Mouse (Mus musculus) forebrain, embryonic 11.5 days (tissue): ENCODE measurements around the gene Aanat. TPM values are rescaled to one million over a fixed set of nuclear protein-coding genes. Genes with fewer than 3 reads are reported as not detected.

ENCODE experiments used
- ATAC-seq: fragments of 200-750 bp; cut with Nextera tagmentation; replicated peaks from 2 replicates; pipeline ENCODE4 v1.8.0; 2017; ENCODE audit warnings: moderate TSS enrichment; ENCODE audit not compliant: low FRiP score
- DNase-seq: peaks from one replicate; pipeline ENCODE4 v3.0.0-alpha.2; 2017; ENCODE audit warnings: low spot score
- H3K27ac ChIP-seq: fragments of 300-500 bp; sonication (generic); 2 replicates; pipeline ENCODE4 v1.5.1; 2014; ENCODE audit warnings: low read depth, low read length
- H3K27me3 ChIP-seq: fragments of 300-500 bp; sonication (generic); 2 replicates; pipeline ENCODE4 v1.6.1; 2014; ENCODE audit warnings: mild to moderate bottlenecking, low read length, mixed read lengths; ENCODE audit not compliant: control insufficient read depth, insufficient read depth
- H3K36me3 ChIP-seq: fragments of 300-500 bp; sonication (generic); 2 replicates; pipeline ENCODE4 v1.6.1; 2014; ENCODE audit warnings: mild to moderate bottlenecking, low read length, moderate library complexity, mixed read lengths; ENCODE audit not compliant: control insufficient read depth, insufficient read depth
- H3K4me1 ChIP-seq: fragments of 300-500 bp; sonication (generic); replicated peaks from 2 replicates; pipeline ENCODE4 v1.6.1; 2014; ENCODE audit warnings: low read length, mixed read lengths; ENCODE audit not compliant: control insufficient read depth, insufficient read depth
- H3K4me2 ChIP-seq: fragments of 300-500 bp; sonication (generic); 2 replicates; pipeline ENCODE4 v1.6.1; 2014; ENCODE audit warnings: low read depth, mild to moderate bottlenecking, low read length, moderate library complexity, mixed read lengths; ENCODE audit not compliant: severe bottlenecking
- H3K4me3 ChIP-seq: fragments of 300-500 bp; sonication (generic); 2 replicates; pipeline ENCODE4 v1.5.1; 2014; ENCODE audit warnings: low read depth, low read length
- H3K9ac ChIP-seq: fragments of 300-500 bp; sonication (generic); 2 replicates; pipeline ENCODE4 v1.6.1; 2014; ENCODE audit warnings: low read length
- H3K9me3 ChIP-seq: fragments of 300-500 bp; sonication (generic); 2 replicates; pipeline ENCODE4 v1.6.1; 2016; ENCODE audit warnings: low read length, mixed read lengths; ENCODE audit not compliant: control insufficient read depth
- WGBS: fragments of 180-500 bp; shearing (Covaris S2); extraction: QIAGEN DNeasy Blood & Tissue Kit; methylation state at CpG from one replicate; pipeline ENCODE4 v1.1.7; 2014; 5-methylcytosine and 5-hydroxymethylcytosine counted together
- polyA plus RNA-seq: library from polyadenylated mRNA; unstranded; fragments of >200 nt; fragmentation: Nextera tagmentation; extraction: Ambion mirVana; gene quantifications from 2 replicates; pipeline ENCODE4 v1.2.1, GENCODE M21; 2014

Aanat gene
- polyA plus RNA-seq, 1 experiment from 2014 or later = not detected

GRCm38 (mm10) chr11:116646136-116646535, 59.9 kb downstream of the Aanat start:
- Histone ChIP-seq H3K4me1 (peaks cover 6% of the 10 kb centered on the region; the same call in 1 of the 2 replicates), H3K36me3 (no peaks in the 10 kb centered on the region), H3K9me3 (no peaks in the 10 kb centered on the region), H3K4me3 (no peak overlapping the region), H3K9ac (no peak overlapping the region), H3K27ac (no peak overlapping the region), H3K27me3 (no peaks in the 10 kb centered on the region), H3K4me2 (no peak overlapping the region)
- 72% methylated on average over 11 of the region's 11 CpGs for WGBS
- DNase-seq (no peak), ATAC-seq (no peak)

GRCm38 (mm10) chr11:116646771-116647170, 60.5 kb downstream of the Aanat start:
- DNase-seq = peak; percentile 50
- H3K9me3 ChIP-seq = no peaks in the 10 kb centered on the region
- no peak overlapping the region for H3K9ac ChIP-seq
- no peaks in the 10 kb centered on the region for H3K36me3 ChIP-seq
- no peak overlapping the region for H3K27ac ChIP-seq
- H3K4me3 ChIP-seq = no peak overlapping the region
- ATAC-seq = no peak
- no peak overlapping the region for H3K4me2 ChIP-seq
- no peaks in the 10 kb centered on the region for H3K27me3 ChIP-seq
- WGBS = 87% methylated on average over 7 of the region's 7 CpGs
- H3K4me1 ChIP-seq = peaks cover 6% of the 10 kb centered on the region; the same call in 1 of the 2 replicates

Other genes starting within 250 kb of the Aanat start
- 25.0 and 26.1 TPM in 2 replicates for gene Rnf157, start 173.4 kb upstream of the Aanat start, polyA plus RNA-seq
- gene Ubald2, start 152.3 kb upstream of the Aanat start, polyA plus RNA-seq = 80.2 and 83.7 TPM in 2 replicates
- not detected in 2 replicates for gene Qrich2, start 120.2 kb upstream of the Aanat start, polyA plus RNA-seq
- gene Prpsap1, start 92.2 kb upstream of the Aanat start, polyA plus RNA-seq = 188 and 195 TPM in 2 replicates
- 3.8 and 3.9 TPM in 2 replicates for gene Sphk1, start 55.5 kb upstream of the Aanat start, polyA plus RNA-seq
- 23.5 and 25.9 TPM in 2 replicates for gene Ube2o, start 5.0 kb upstream of the Aanat start, polyA plus RNA-seq
- gene Rhbdf2, start 40.6 kb downstream of the Aanat start, polyA plus RNA-seq = 2.5 and 2.7 TPM in 2 replicates
- gene Prcd, start 67.1 kb downstream of the Aanat start, polyA plus RNA-seq = 0.23 and 0.67 TPM in 2 replicates
- gene Cygb, start 67.9 kb downstream of the Aanat start, polyA plus RNA-seq = 1.7 TPM in 2 replicates
- not detected in 2 replicates for gene St6galnac1, start 189.1 kb downstream of the Aanat start, polyA plus RNA-seq
- gene Mxra7, start 241.6 kb downstream of the Aanat start, polyA plus RNA-seq = 16.8 and 19.6 TPM in 2 replicates